Mouse (Mus musculus): ENCODE measurements at regions not wholly inside any gene's neighbourhood (a gene's known extent, or its start where the extent isn't known, plus 50 kb on each side); places are given as distances from the start of the nearest gene placed in this dataset.
A peak's percentile ranks its signal among the peaks of the same experiment; 100 is the strongest.

GRCm38 (mm10) chr2:115399107-115399740 is 182.3 kb upstream of the BC052040 start:
- TF ChIP-seq CTCF (IDR thresholded peaks at IDR 0.05; ENCODE audit: control insufficient read depth, insufficient read depth, insufficient read length): no peak
- no peak for TF ChIP-seq USF1 (IDR thresholded peaks at IDR 0.05; ENCODE audit: low read depth)
- no peak for TF ChIP-seq MYOG (IDR thresholded peaks at IDR 0.05; ENCODE audit: control insufficient read depth, extremely low read depth, insufficient read length)
- TF ChIP-seq MAX (IDR thresholded peaks at IDR 0.05): no peak
- peak; percentile 57 for TF ChIP-seq CEBPB (IDR thresholded peaks at IDR 0.05; ENCODE audit: low read depth)
- no peak for TF ChIP-seq MYOD1 (IDR thresholded peaks at IDR 0.05; ENCODE audit: control insufficient read depth, insufficient read length, low read depth)
- peak; percentile 21 for TF ChIP-seq FOSL1 (IDR thresholded peaks at IDR 0.05; ENCODE audit: insufficient read depth, low read length, poor library complexity, severe bottlenecking)

Measured in C2C12 (cell line).